Mouse (Mus musculus) CH12F3 (cell line): Measurements from ENCODE around the gene Ssxb6.
"Not testable (repeated sequence)": the region's sequence is repeated elsewhere in the genome, so short reads cannot be mapped to it uniquely, and the experiment has no call there.

Source experiments
- in situ Hi-C: fragments of 300-500 bp; cut with MboI; formaldehyde crosslinking; loops from 2 replicates; pipeline ENCODE4 v1.14.3; 2020; ENCODE audit warnings: low sequenced_read_pairs

The Ssxb6 gene

GRCm38 (mm10) chrX:8548155-8548554 is at the start of gene Ssxb6:
Gene Ssxb6, minus strand, starts transcription at chrX:8548255.
- in situ Hi-C loops = not testable (repeated sequence)

GRCm38 (mm10) chrX:8591716-8592115 is 43.7 kb upstream of the Ssxb6 start, which contains the start of gene Ssxb3:
Gene Ssxb3, minus strand, starts transcription at chrX:8591816.
- in situ Hi-C loops = not testable (repeated sequence)

- in situ Hi-C loops = no loop called here
Observed at GRCm38 (mm10) chrX:8524854-8525253, 23.2 kb downstream of the Ssxb6 start, which contains the start of gene Gm14459. Gene Gm14459, minus strand, starts transcription at chrX:8524954.
